Mouse (Mus musculus) left cerebral cortex, adult 8-10 months (tissue): ENCODE data around the gene Dcst1. TPM values are rescaled to one million over a fixed set of nuclear protein-coding genes. Genes with fewer than 3 reads are reported as not detected.
A peak's percentile ranks its signal among the peaks of the same experiment; 100 is the strongest.

Experiments
- DNase-seq, 2 experiments: peaks; one replicate each; pipeline ENCODE4 v3.0.0; 2022; ENCODE audit warnings: low spot score in 2 of 2
- total RNA-seq, 4 experiments: library from RNA; stranded (reverse); gene quantifications; 2 replicates each; pipeline ENCODE4 v1.2.4; 2022

Dcst1 gene
- total RNA-seq, 4 experiments from 2014 or later = 0.61 TPM; not detected in 3

DNA sequence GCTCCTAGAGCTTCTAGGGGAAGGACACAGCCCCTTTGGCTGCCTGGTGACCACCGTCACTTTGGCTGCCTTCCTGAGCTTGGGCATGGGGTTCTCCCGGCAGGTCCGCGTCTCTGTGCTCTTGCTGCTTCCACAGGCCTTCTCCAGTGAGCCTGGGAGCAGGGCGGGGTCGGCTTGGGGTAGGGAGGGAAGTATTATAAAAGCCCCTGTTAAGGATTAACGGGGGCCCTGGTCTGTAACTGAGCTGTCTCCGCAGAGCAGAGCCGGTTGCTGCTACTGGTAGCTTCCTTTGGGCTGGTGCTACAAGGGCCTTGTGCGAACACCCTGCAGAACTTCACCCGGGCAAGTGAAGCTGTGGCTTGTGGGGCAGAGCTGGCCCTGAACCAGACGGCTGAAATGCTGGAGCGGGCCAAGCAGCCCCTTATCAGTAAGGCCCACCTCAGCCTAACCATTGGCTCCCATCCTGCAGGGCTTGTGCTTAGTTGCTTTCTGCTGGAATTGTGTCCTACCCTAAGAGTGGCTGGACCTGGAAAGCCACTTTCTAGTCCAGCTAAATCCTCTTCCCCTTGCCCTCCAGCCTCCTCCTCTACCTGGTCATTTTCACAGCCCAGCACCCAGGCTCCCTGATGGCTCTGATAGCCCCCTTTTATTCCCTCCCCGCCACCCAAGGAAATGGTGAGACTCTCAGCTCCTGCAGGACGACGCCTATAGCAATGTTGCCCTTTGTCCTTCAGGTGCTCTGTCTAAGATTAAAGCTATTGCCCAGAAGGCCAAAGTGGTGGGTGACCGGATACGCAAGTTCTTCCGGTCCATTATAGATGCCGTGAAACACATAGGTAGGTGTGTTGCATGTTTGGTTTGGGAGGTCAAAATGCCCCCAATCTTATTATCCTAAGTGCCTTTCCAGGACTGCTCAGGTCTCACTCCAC is 697 bp upstream of the Dcst1 start:
- DNase-seq = no peak

- no peak for DNase-seq
These were observed 422 bp downstream of the Dcst1 start for GRCm38 (mm10) chr3:89364631-89365030.

DNA sequence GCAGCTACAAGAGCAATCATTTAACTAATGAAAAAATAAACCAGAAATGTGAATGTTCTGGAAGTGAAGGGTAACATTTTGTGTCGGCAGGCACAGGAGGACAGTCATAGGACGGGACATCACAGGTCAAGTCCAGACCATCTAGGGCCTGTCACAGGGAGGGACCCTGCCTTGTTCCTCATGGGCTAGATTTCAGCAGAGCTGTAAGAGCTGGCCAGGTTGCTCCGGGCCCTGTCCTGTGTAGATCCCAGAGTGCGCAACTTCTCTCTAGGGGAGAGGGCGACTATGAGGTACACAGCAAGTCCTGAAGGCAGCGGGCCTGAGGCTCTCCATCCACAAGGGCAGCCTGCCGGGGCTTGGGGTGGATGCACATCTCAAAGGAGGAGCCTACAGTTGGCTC is 3.4 kb downstream of the Dcst1 start, which contains the start of gene Dcst2:
Gene Dcst2, plus strand, starts transcription at position 301 of the 400 bp plus-strand sequence.
- no peak for DNase-seq

DNA sequence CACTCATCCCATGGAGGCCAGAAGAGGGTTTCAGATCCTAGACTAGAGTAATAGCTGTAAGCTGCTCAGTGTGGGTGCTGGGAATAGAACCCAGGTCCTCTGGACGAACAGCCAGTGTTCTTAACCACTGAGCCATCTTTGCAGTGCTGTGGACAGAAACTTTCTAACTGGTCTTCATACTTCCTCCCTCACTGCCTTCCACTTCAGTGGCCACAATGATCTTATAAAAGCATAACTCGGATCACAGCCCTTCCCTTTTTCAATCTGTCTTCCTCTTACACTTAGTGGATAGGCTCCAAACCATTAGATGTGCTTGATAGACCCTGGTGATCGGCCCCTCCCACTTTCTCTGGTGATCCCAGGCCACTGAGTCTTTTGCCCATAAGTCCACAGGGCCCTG is 4.8 kb downstream of the Dcst1 start:
- DNase-seq = no peak

GRCm38 (mm10) chr3:89359630-89360029 is 5.4 kb downstream of the Dcst1 start:
- no peak for DNase-seq

DNA sequence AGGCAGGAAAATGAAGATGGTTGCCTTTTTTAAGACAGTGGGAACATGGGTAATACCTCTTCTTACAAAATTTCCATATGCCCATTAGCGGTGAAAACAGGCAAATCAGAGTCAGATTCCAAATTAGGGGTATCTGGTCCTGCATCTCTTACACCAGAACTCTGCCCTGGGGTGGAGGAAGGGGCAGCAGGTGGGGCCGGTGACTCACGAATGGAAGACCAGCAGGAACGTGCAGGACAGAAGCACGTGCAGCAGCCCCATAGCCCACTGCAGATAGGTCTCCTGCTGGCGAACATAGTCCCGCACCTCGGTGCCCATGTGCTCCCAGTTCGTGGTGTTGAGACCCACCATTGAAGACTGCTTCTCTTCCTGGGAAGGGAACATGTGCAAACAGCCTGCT is 9.0 kb downstream of the Dcst1 start:
- no peak for DNase-seq

- no peak for DNase-seq
These were observed 9.5 kb downstream of the Dcst1 start for GRCm38 (mm10) chr3:89355512-89355902.

GRCm38 (mm10) chr3:89354816-89355511 is 10.1 kb downstream of the Dcst1 start:
- DNase-seq = peak; percentile 73 to 83

DNA sequence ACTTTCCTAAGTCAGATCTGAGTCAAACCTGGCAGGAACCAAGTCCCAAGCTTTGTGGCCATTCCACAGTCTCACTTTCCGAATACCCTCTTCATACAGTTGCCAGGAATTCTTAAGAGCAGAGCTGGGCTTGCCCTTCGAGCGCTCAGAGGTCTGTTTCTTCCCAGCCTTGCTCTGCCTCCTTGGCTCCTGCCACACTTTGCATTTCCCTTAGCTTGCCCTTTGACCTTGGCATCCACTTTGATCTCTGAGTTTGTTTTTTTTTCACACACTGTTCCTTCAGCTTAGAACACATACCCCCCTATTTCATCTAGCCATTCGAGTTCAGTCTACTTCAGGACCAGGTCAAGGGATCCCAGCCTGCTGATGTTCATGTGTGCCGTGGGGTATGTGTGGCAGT is 13.8 kb downstream of the Dcst1 start:
- DNase-seq = no peak

DNA sequence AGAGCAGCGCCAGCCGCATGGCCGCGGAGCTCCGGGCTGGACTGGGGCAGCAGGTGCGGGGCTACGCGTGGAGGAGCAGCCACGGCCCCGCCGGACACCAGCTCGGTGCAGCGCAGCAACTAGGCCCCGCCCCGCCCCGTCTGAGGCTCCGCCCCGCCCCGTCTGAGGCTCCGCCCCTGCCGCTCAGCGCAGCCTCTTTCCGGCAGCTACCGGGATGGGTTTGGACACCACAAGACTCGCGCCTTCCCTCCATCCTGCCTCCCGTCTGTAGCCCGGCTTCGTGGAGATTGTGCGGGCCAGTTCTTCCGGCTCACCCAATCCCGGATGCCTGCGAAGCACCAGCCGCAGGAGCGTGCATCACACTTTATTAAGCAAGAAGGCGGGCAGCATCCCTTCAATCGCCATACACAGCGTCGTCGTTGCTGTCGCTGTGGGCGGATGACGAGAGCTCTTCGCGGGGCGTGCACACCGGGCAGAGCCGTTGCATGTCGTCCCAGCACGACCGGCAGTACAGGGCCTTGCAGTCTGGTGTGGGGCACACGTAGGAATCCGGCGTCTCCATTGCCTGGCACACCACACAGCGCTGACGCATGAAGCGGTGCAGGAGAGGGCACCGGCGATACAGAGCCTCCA is 15.1 kb downstream of the Dcst1 start, which contains the start of gene Adam15:
Gene Adam15, minus strand, starts transcription at position 128 of the 633 bp plus-strand sequence.
- peak; percentile 84 to 88 for DNase-seq

GRCm38 (mm10) chr3:89348911-89349868 is 15.9 kb downstream of the Dcst1 start:
- DNase-seq = no peak

- DNase-seq = no peak
These were observed 17.1 kb downstream of the Dcst1 start for GRCm38 (mm10) chr3:89347916-89348315.

- DNase-seq = no peak
These were observed 18.1 kb downstream of the Dcst1 start for GRCm38 (mm10) chr3:89346815-89347540.

DNA sequence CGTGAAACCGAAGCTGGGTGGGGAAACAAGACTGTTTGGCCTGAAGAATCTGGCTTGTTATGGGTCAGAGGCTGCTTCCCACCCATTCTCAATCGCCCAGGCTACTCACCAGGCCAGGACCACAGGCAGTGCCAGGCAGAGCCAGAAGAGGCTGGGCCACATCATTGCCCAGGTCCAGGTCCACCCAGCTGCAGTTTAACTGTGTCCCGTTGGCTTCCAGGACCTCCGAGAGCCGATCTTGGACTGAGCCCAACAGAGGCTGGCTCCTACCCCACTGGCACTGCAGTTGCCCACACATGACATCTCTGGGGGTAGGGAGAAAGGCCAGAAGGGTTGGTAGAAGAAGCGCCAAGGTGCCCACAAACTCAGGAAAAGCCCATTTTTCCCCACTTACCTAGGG is 21.8 kb downstream of the Dcst1 start:
- no peak for DNase-seq

DNA sequence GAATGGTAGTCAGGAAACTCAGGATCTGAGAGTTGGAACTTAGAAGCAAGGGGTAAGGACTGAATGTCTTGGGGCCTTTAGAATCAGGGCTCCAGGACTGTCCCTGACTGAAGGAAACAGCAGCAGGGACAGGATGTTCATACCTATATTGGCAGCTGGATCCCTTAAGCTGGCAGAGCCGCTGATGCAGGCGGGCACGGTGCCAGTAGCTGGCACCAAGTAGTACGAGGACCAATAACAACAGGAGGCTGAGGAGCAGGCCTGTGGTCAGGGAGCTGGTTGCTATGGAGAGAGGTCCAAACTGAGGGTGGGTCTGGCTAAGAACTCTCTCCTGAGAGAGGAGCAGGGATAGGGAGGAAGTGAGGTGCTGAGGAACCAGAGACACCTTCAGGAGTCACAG is 23.3 kb downstream of the Dcst1 start:
- DNase-seq = no peak

GRCm38 (mm10) chr3:89340465-89340864 is 24.6 kb downstream of the Dcst1 start:
- peak in 1 of 2 experiments; percentile 30 for DNase-seq

DNA sequence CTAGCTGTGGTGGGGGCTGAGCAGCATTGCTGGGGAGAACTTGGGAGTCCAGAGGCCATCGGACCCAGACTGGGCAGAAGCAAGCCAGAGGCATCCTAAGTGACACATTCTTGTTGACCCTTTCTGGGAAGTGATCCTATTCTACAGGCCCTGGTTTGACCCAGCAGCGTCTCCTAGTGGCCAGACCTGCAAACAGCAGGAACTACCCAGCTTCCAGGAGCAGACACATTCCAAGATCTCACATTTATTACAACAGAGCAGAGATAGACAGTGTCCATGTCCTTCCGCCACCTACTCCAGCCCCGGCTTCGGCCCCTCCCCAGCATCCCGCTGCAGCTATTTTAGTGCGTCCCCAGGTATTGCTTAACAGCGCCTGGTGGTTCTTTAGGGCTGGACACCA is 25.6 kb downstream of the Dcst1 start:
- peak; percentile 51 to 69 for DNase-seq

GRCm38 (mm10) chr3:89337721-89338578 is 27.1 kb downstream of the Dcst1 start, which contains the start of gene Efna4:
Gene Efna4 (minus strand): TSS chr3:89338028.
- DNase-seq = no peak
